Mouse (Mus musculus): Measurements from ENCODE around the gene Gm436.

The Gm436 gene

GRCm38 (mm10) chr4:144686268-144686667, at the start of gene Gm436:
Gm436 (minus strand) TSS chr4:144686368.
- DNase-seq (ENCODE audit: low read depth, low spot score): no peak

- no peak for DNase-seq (ENCODE audit: low read depth, low spot score)
These were observed 35.1 kb upstream of the Gm436 start, which contains the start of gene Gm13178 for GRCm38 (mm10) chr4:144721304-144721703. Gm13178 (minus strand) TSS chr4:144721404.

GRCm38 (mm10) chr4:144719691-144720090, 33.5 kb upstream of the Gm436 start:
- DNase-seq (ENCODE audit: low read depth, low spot score): no peak

- no peak for DNase-seq (ENCODE audit: low read depth, low spot score)
These were observed 32.1 kb upstream of the Gm436 start for GRCm38 (mm10) chr4:144718288-144718687.

- no peak for DNase-seq (ENCODE audit: low read depth, low spot score)
These were observed 47.9 kb downstream of the Gm436 start for GRCm38 (mm10) chr4:144638263-144638662.
